Mouse (Mus musculus) ES-Bruce4 (cell line): Measurements from ENCODE around the gene Gramd1b. TPM values are rescaled to one million over a fixed set of nuclear protein-coding genes. Genes with fewer than 3 reads are reported as not detected.

Experiments used
- H3K27ac ChIP-seq: 2 replicates; pipeline ENCODE4 v1.5.1; 2012; ENCODE audit warnings: low read length, inconsistent platforms; ENCODE audit not compliant: insufficient read depth
- H3K27me3 ChIP-seq: 2 replicates; pipeline ENCODE4 v1.6.1; 2012; ENCODE audit warnings: mild to moderate bottlenecking, low read length, inconsistent platforms; ENCODE audit not compliant: control insufficient read depth, poor library complexity, insufficient read depth, severe bottlenecking
- H3K36me3 ChIP-seq: 2 replicates; pipeline ENCODE4 v1.6.1; 2012; ENCODE audit warnings: inconsistent platforms, mild to moderate bottlenecking, low read length, moderate library complexity; ENCODE audit not compliant: control insufficient read depth, poor library complexity, insufficient read depth, severe bottlenecking
- H3K4me1 ChIP-seq: one replicate; pipeline ENCODE4 v1.8.1; 2011; ENCODE audit warnings: low read length; ENCODE audit not compliant: control insufficient read depth, insufficient read depth
- H3K4me3 ChIP-seq: 2 replicates; pipeline ENCODE4 v1.5.1; 2011; ENCODE audit warnings: low read depth, mild to moderate bottlenecking, low read length
- H3K9ac ChIP-seq: 2 replicates; pipeline ENCODE4 v1.6.1; 2012; ENCODE audit warnings: low read depth, mild to moderate bottlenecking, inconsistent platforms; ENCODE audit not compliant: poor library complexity, severe bottlenecking
- H3K9me3 ChIP-seq: replicated peaks from 2 replicates; pipeline ENCODE4 v1.6.1; 2012; ENCODE audit warnings: mild to moderate bottlenecking, low read length, inconsistent platforms; ENCODE audit not compliant: control insufficient read depth, poor library complexity, insufficient read depth, severe bottlenecking
- CTCF ChIP-seq: IDR thresholded peaks from one replicate; pipeline ENCODE4 v1.8.1; 2011; ENCODE audit warnings: low read depth, low read length
- EP300 ChIP-seq: IDR thresholded peaks from 2 replicates; pipeline ENCODE4 v1.6.1; 2011; ENCODE audit warnings: low read depth, low read length; ENCODE audit not compliant: insufficient read depth
- POLR2A ChIP-seq: IDR thresholded peaks from one replicate; pipeline ENCODE4 v1.8.1; 2011; ENCODE audit warnings: low read length; ENCODE audit not compliant: insufficient read depth
- polyA plus RNA-seq: library from polyadenylated mRNA; stranded (reverse); fragments of >200 nt; gene quantifications from 2 replicates; pipeline ENCODE4 v1.2.4, GENCODE M21; 2011; ENCODE audit warnings: low read depth; ENCODE audit not compliant: missing spikeins, insufficient read depth, insufficient read length

Gramd1b gene
- polyA plus RNA-seq, 1 experiment: 14.2 TPM

DNA sequence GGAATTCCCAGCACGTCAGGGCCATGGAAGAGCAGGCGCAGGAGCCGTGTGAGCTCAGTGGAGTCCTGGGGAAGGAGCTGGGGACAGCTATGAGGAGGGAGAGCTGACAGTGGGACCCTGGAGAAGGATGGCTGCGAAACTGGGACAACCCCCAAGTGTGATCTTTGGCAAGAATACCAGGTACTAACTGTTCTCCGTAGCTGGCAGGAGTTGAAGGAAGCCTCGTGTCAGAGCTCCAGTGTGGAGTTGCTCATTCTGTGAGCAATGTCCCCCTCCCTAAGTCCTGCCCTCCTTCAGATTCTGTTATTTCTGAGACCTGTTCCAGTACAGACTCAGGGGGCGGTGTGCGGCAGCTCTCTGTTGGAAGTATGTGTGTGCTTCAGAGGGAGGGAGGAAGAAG is 36.9 kb upstream of the Gramd1b start:
- no peak overlapping the region for H3K27ac ChIP-seq
- no peaks in the 10 kb centered on the region for H3K4me1 ChIP-seq
- no peak overlapping the region for H3K4me3 ChIP-seq
- TF ChIP-seq CTCF (no peak), EP300 (no peak), POLR2A (no peak)
- H3K36me3 ChIP-seq: no peaks in the 10 kb centered on the region
- no peaks in the 10 kb centered on the region for H3K27me3 ChIP-seq
- no peak overlapping the region for H3K9ac ChIP-seq
- no peaks in the 10 kb centered on the region for H3K9me3 ChIP-seq

DNA sequence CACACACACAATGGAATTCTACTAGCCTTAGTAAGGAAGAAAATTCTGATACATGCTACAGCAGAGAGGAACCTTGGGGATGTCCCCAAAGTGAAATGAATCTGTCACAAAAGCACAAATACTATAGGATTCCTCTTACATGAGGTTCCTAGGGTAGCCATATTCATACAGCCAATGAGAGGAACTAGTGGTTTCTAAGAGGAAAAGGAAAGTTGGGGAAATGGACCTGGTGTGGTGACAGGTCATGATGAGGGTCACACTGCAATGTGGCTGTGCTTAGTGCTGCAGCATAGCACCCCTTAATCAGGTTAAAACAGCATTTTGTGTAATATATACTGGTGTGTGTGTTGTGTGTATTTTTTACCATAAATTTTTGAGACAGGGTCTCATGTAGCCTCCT is 32.6 kb upstream of the Gramd1b start:
- Histone ChIP-seq H3K4me3 (no peak overlapping the region), H3K9ac (no peak overlapping the region), H3K36me3 (no peaks in the 10 kb centered on the region), H3K27me3 (no peaks in the 10 kb centered on the region), H3K4me1 (no peaks in the 10 kb centered on the region), H3K9me3 (no peaks in the 10 kb centered on the region), H3K27ac (no peak overlapping the region)
- TF ChIP-seq POLR2A: no peak
- TF ChIP-seq CTCF: no peak
- TF ChIP-seq EP300: no peak

DNA sequence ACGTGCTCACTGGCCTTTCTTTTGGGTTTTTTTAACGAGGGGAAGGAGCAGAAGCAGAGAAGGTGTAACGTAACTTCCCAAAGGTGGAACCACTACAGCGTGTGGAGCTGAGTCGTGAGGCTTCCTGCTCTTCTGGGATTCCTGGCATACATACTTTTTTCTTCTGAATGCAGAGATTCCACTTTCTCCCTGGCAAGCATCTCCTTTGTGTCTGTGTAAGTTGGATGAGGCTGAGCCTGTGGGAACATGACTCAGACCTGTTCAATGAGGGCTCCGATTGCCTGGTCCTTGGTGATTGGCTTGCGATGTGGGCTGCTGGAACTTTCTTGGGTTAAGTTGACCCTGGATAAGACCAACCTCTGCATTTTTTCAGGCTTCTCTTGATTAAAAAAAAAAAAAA is 28.5 kb upstream of the Gramd1b start:
- H3K4me1 ChIP-seq: no peaks in the 10 kb centered on the region
- H3K4me3 ChIP-seq: no peak overlapping the region
- no peaks in the 10 kb centered on the region for H3K36me3 ChIP-seq
- H3K9me3 ChIP-seq: no peaks in the 10 kb centered on the region
- no peak overlapping the region for H3K27ac ChIP-seq
- no peak for TF ChIP-seq POLR2A
- TF ChIP-seq EP300: no peak
- no peak for TF ChIP-seq CTCF
- no peaks in the 10 kb centered on the region for H3K27me3 ChIP-seq
- H3K9ac ChIP-seq: no peak overlapping the region

DNA sequence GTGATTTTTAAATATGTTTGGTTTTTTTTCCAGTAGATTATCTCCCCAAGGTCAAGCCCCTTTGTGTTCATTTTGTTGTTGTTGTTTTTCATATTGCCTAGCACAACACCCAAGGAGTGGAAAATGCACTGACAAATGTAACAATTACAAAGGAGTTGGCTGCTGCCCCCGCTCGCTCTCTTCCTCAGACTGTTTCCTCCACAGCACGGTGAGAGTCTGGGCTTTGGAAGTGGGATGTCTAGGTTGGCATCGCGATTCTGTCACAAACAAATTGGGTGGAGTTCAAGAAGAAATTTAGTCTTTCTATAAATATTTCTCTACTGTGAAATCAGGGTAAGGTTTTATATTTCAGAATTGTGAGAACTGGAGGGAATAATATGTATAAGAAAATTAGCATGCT is 26.6 kb upstream of the Gramd1b start:
- no peak overlapping the region for H3K9ac ChIP-seq

DNA sequence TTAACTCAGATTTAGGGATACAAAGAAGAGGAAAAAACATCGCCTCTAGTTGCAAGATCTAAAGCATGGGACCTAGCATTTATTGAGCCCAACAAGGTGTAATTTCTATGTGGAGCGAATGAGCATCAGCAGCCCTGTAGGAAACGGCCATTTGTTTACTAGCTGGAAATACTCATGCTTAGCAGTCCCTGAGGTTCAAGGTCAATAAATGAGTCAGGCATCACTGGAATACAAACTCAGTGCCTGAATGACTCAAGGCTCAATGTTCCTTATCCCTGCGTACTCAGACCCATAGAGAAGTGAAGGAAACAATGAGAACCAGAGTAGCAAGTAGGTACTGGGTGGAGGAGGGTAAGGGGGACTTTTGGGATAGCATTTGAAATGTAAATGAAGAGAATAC is 25.2 kb upstream of the Gramd1b start:
- Histone ChIP-seq H3K36me3 (no peaks in the 10 kb centered on the region), H3K9ac (no peak overlapping the region)

More for the DNA sequence above, 26.6 kb upstream of the Gramd1b start:
- H3K36me3 ChIP-seq: no peaks in the 10 kb centered on the region
- H3K27ac ChIP-seq: no peak overlapping the region
- H3K9me3 ChIP-seq: no peaks in the 10 kb centered on the region
- no peaks in the 10 kb centered on the region for H3K4me1 ChIP-seq
- H3K4me3 ChIP-seq: no peak overlapping the region
- TF ChIP-seq POLR2A: no peak
- no peak for TF ChIP-seq EP300
- TF ChIP-seq CTCF: no peak
- H3K27me3 ChIP-seq: no peaks in the 10 kb centered on the region

DNA sequence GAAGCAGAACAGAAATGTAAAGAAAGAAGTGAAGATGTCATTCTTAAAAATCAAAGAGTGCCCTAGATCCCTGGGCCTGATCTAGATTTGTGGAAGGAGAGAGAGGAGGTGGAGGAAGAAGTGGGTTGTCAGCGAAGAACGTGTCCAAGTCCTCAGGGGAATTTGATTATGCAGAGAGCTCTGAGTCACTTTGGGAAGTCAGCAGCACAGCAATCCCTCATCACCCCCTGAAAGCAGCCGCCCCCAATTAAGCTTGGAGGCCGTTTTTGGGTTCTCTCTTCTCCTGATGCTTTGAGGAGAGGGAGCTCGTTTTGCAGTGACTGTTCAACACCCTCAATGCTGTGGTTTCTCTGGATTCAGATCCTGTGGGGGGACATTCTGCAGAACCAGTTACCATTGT is 24.1 kb upstream of the Gramd1b start:
- H3K9me3 ChIP-seq: no peaks in the 10 kb centered on the region
- no peak overlapping the region for H3K9ac ChIP-seq
- H3K36me3 ChIP-seq: no peaks in the 10 kb centered on the region
- H3K4me1 ChIP-seq: no peaks in the 10 kb centered on the region
- H3K27me3 ChIP-seq: no peaks in the 10 kb centered on the region
- no peak overlapping the region for H3K4me3 ChIP-seq
- H3K27ac ChIP-seq: no peak overlapping the region
- no peak for TF ChIP-seq EP300
- no peak for TF ChIP-seq CTCF
- no peak for TF ChIP-seq POLR2A

More for the DNA sequence above, 25.2 kb upstream of the Gramd1b start:
- H3K4me3 ChIP-seq: no peak overlapping the region
- H3K27me3 ChIP-seq: no peaks in the 10 kb centered on the region
- TF ChIP-seq EP300 (no peak), POLR2A (no peak), CTCF (no peak)
- H3K4me1 ChIP-seq: no peaks in the 10 kb centered on the region
- H3K27ac ChIP-seq: no peak overlapping the region
- no peaks in the 10 kb centered on the region for H3K9me3 ChIP-seq

DNA sequence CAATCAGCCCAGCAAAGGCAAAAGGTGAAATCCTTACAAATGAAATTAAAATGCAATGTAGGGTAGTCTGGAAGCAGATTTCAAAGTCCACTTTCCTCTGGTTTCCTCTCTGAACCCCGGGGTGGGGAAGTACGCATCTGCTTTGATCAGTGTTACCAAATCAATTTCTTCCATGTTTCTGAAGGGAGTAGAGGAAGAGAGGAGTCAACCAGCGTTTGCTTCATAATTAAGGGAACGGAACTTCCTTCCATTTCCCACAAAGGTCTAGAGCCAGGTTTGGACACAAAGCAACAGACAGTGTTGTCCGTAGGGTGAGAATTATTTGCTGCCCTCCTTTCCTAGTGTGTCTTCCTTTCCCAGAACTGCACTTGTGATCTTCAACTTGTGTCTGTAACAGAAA is 16.7 kb upstream of the Gramd1b start:
- TF ChIP-seq EP300 (no peak), POLR2A (no peak), CTCF (no peak)
- H3K27me3 ChIP-seq: no peaks in the 10 kb centered on the region
- no peaks in the 10 kb centered on the region for H3K9me3 ChIP-seq
- H3K36me3 ChIP-seq: no peaks in the 10 kb centered on the region
- no peak overlapping the region for H3K27ac ChIP-seq
- no peaks in the 10 kb centered on the region for H3K4me1 ChIP-seq
- no peak overlapping the region for H3K9ac ChIP-seq
- no peak overlapping the region for H3K4me3 ChIP-seq
